Mouse (Mus musculus): ENCODE data around the gene Gm21258. TPM values are rescaled to one million over a fixed set of nuclear protein-coding genes. Genes with fewer than 3 reads are reported as not detected.
"Not testable (repeated sequence)": the region's sequence is repeated elsewhere in the genome, so short reads cannot be mapped to it uniquely, and the experiment has no call there.

Gene Gm21258
- not detected in 2 replicates for polyA plus RNA-seq (2014; fragmentation: Nextera tagmentation; extraction: Ambion mirVana)

- not testable (repeated sequence) for H3K27ac ChIP-seq (ENCODE audit: low read depth); DNase-seq (ENCODE audit: low spot score); H3K4me1 ChIP-seq (replicated peaks; ENCODE audit: control insufficient read depth, insufficient read depth, low read length); H3K36me3 ChIP-seq (ENCODE audit: control insufficient read depth, insufficient read depth, low read length); H3K4me2 ChIP-seq (ENCODE audit: low read length); ATAC-seq (replicated peaks; ENCODE audit: low FRiP score, low TSS enrichment, low read depth); H3K9me3 ChIP-seq (ENCODE audit: control insufficient read depth, low read length); H3K9ac ChIP-seq (ENCODE audit: low read length); H3K27me3 ChIP-seq (replicated peaks; ENCODE audit: control insufficient read depth, insufficient read depth, low read length); H3K4me3 ChIP-seq (ENCODE audit: low read depth, low read length)
- WGBS: no CpG with 5 or more reads among the region's 6 CpGs
These were observed at the start of gene Gm21258 for GRCm38 (mm10) chrY:52779740-52780139. Gene Gm21258, plus strand, starts transcription at chrY:52780040.

All from intestine, embryonic 14.5 days (tissue).